In genomic region chr9:114797329-114798004, GRCm38 (mm10) we compare ENCODE assay signal across 8 mouse cellular contexts. TPM values are rescaled to one million over a fixed set of nuclear protein-coding genes. Genes with fewer than 3 reads are reported as not detected.
DNase-seq lines count a peak whose midpoint lies in the region; ATAC-seq lines count a peak whose summit lies in the region.

No protein-coding gene starts in this region.

- no peaks in the 10 kb centered on the region for H3K27me3 ChIP-seq in forebrain, embryonic 11.5 days (ENCODE audit: control insufficient read depth, insufficient read depth, low read length)
- H3K27me3 ChIP-seq in heart, embryonic 15.5 days = no peaks in the 10 kb centered on the region; the same call in 1 of the 2 replicates
- H3K27me3 ChIP-seq in liver, embryonic 12.5 days (replicated peaks) = 0 out of 2 replicates have a peak, but pooled peaks cover 3% of the 10 kb centered on the region
- H3K27me3 ChIP-seq in stomach, embryonic 14.5 days (ENCODE audit: control insufficient read depth, insufficient read depth, low read length) = no peaks in the 10 kb centered on the region

- H3K9ac ChIP-seq in forebrain, embryonic 11.5 days (ENCODE audit: low read length) = no peak overlapping the region
- no peak overlapping the region for H3K9ac ChIP-seq in heart, embryonic 15.5 days
- no peak overlapping the region for H3K9ac ChIP-seq in liver, embryonic 12.5 days
- no peak overlapping the region for H3K9ac ChIP-seq in stomach, embryonic 14.5 days (replicated peaks; ENCODE audit: low read depth, low read length)

- H3K36me3 ChIP-seq in forebrain, embryonic 11.5 days (ENCODE audit: control insufficient read depth, insufficient read depth, low read length) = no peaks in the 10 kb centered on the region
- H3K36me3 ChIP-seq in heart, embryonic 15.5 days = no peaks in the 10 kb centered on the region
- no peaks in the 10 kb centered on the region for H3K36me3 ChIP-seq in liver, embryonic 12.5 days
- H3K36me3 ChIP-seq in stomach, embryonic 14.5 days (ENCODE audit: control insufficient read depth, insufficient read depth, low read length) = no peaks in the 10 kb centered on the region

- H3K4me1 ChIP-seq in forebrain, embryonic 11.5 days (replicated peaks; ENCODE audit: control insufficient read depth, insufficient read depth, low read length) = no peaks in the 10 kb centered on the region
- H3K4me1 ChIP-seq in heart, embryonic 15.5 days (replicated peaks) = no peaks in the 10 kb centered on the region; the same call in 1 of the 2 replicates
- no peaks in the 10 kb centered on the region for H3K4me1 ChIP-seq in liver, embryonic 12.5 days
- H3K4me1 ChIP-seq in stomach, embryonic 14.5 days (ENCODE audit: control insufficient read depth, insufficient read depth, low read length) = no peaks in the 10 kb centered on the region

- ATAC-seq in CD4-positive, CD25-positive, alpha-beta regulatory T cell, adult 4 months = peak; percentile 72
- peak; percentile 85 for ATAC-seq in forebrain, embryonic 11.5 days (replicated peaks; ENCODE audit: low FRiP score)
- peak; percentile 74 for ATAC-seq in heart, embryonic 15.5 days (replicated peaks; ENCODE audit: insufficient number of reproducible peaks, insufficient read depth, low FRiP score, low read depth)
- ATAC-seq in liver, embryonic 12.5 days = peak; percentile 51; the same call in 1 of the 2 replicates
- ATAC-seq in stomach, embryonic 14.5 days (ENCODE audit: insufficient number of reproducible peaks, insufficient read depth, low FRiP score, low read depth) = peak; percentile 43; the same call in 1 of the 2 replicates

- no peak overlapping the region for H3K27ac ChIP-seq in forebrain, embryonic 11.5 days (ENCODE audit: low read depth, low read length)
- no peak overlapping the region for H3K27ac ChIP-seq in heart, embryonic 15.5 days
- H3K27ac ChIP-seq in liver, embryonic 12.5 days = no peak overlapping the region
- no peak overlapping the region for H3K27ac ChIP-seq in stomach, embryonic 14.5 days (ENCODE audit: low read length)

- 56% methylated on average over 11 of the region's 11 CpGs for WGBS in forebrain, embryonic 11.5 days
- 56% methylated on average over 11 of the region's 11 CpGs for WGBS in heart, embryonic 15.5 days
- 55% methylated on average over 11 of the region's 11 CpGs for WGBS in liver, embryonic 12.5 days (ENCODE audit: insufficient replicate concordance)
- 54% methylated on average over 11 of the region's 11 CpGs for WGBS in stomach, embryonic 14.5 days

- H3K4me3 ChIP-seq in forebrain, embryonic 11.5 days (ENCODE audit: low read depth, low read length) = no peak overlapping the region
- H3K4me3 ChIP-seq in heart, embryonic 15.5 days = no peak overlapping the region
- no peak overlapping the region for H3K4me3 ChIP-seq in liver, embryonic 12.5 days
- H3K4me3 ChIP-seq in stomach, embryonic 14.5 days (ENCODE audit: low read depth, low read length) = no peak overlapping the region

- no peak overlapping the region for H3K4me2 ChIP-seq in forebrain, embryonic 11.5 days (ENCODE audit: low read depth, low read length, severe bottlenecking)
- H3K4me2 ChIP-seq in heart, embryonic 15.5 days = no peak overlapping the region
- H3K4me2 ChIP-seq in liver, embryonic 12.5 days = no peak overlapping the region
- H3K4me2 ChIP-seq in stomach, embryonic 14.5 days (replicated peaks; ENCODE audit: low read depth, low read length) = no peak overlapping the region

- DNase-seq in c-Kit-positive CD71-negative TER-119-negative erythroid progenitor cells, embryonic 14.5 days (ENCODE audit: low read depth) = peak; percentile 78
- DNase-seq in forebrain, embryonic 11.5 days (ENCODE audit: low spot score) = peak; percentile 90
- DNase-seq in kidney, postnatal 10 days = peak; percentile 92
- DNase-seq in neural tube, embryonic 10.5 days (ENCODE audit: extremely low spot score, low spot score) = peak; percentile 94

- H3K9me3 ChIP-seq in forebrain, embryonic 11.5 days (ENCODE audit: control insufficient read depth, low read length) = no peaks in the 10 kb centered on the region
- H3K9me3 ChIP-seq in heart, embryonic 15.5 days (replicated peaks) = no peaks in the 10 kb centered on the region
- H3K9me3 ChIP-seq in liver, embryonic 12.5 days (replicated peaks) = no peaks in the 10 kb centered on the region
- no peaks in the 10 kb centered on the region for H3K9me3 ChIP-seq in stomach, embryonic 14.5 days (ENCODE audit: control insufficient read depth, low read depth, low read length)

RNA-seq across cellular contexts. Expression of gene Cmtm7, which starts 15.8 kb away (rescaled TPM):
- polyA plus RNA-seq in CD4-positive, CD25-positive, alpha-beta regulatory T cell, adult 4 months (2017; shearing (Covaris generic)) = 10 to 100 TPM; 78.3 to 83.4 TPM
- polyA plus RNA-seq in forebrain, embryonic 11.5 days (2014; fragmentation: Nextera tagmentation; extraction: Ambion mirVana) = 50.6 and 63.5 TPM in 2 replicates
- 97.5 and 134 TPM in 2 replicates for polyA plus RNA-seq in heart, embryonic 15.5 days (2015; fragmentation: Nextera tagmentation; extraction: Ambion mirVana)
- polyA plus RNA-seq in liver, embryonic 12.5 days (2016; fragmentation: Nextera tagmentation; extraction: Ambion mirVana) = 69.9 and 70.4 TPM in 2 replicates
- 97.4 and 101 TPM in 2 replicates for polyA plus RNA-seq in stomach, embryonic 14.5 days (2014; fragmentation: Nextera tagmentation; extraction: Ambion mirVana)

RNA-seq across cellular contexts. Expression of gene Cmtm8, which starts 46.5 kb away (rescaled TPM):
- not detected for polyA plus RNA-seq in CD4-positive, CD25-positive, alpha-beta regulatory T cell, adult 4 months (2017; shearing (Covaris generic))
- polyA plus RNA-seq in forebrain, embryonic 11.5 days (2014; fragmentation: Nextera tagmentation; extraction: Ambion mirVana) = 19.1 and 21.2 TPM in 2 replicates
- 15.0 and 19.6 TPM in 2 replicates for polyA plus RNA-seq in heart, embryonic 15.5 days (2015; fragmentation: Nextera tagmentation; extraction: Ambion mirVana)
- polyA plus RNA-seq in liver, embryonic 12.5 days (2016; fragmentation: Nextera tagmentation; extraction: Ambion mirVana) = 17.9 and 18.2 TPM in 2 replicates
- polyA plus RNA-seq in stomach, embryonic 14.5 days (2014; fragmentation: Nextera tagmentation; extraction: Ambion mirVana) = 54.3 and 58.8 TPM in 2 replicates

Comparison
In these comparisons a context has a peak if more than half of its experiments do, and no peak if none do; other contexts are left out.
1. RNA of gene Cmtm8, which starts 46.5 kb away (polyA plus RNA-seq): 54.3 to 58.8 TPM in stomach, embryonic 14.5 days, 19.1 to 21.2 TPM in forebrain, embryonic 11.5 days, 17.9 to 18.2 TPM in liver, embryonic 12.5 days and 15.0 to 19.6 TPM in heart, embryonic 15.5 days; not detected in CD4-positive, CD25-positive, alpha-beta regulatory T cell, adult 4 months; every median in the first group is over 10 times any median in the second.
2. Peak in every context shown above with its lines, with median percentiles within 50 percentile points of each other: ATAC-seq and DNase-seq.